Mouse (Mus musculus): ENCODE data around the gene Pctp. TPM values are rescaled to one million over a fixed set of nuclear protein-coding genes. Genes with fewer than 3 reads are reported as not detected.

The Pctp gene
- total and polyA plus RNA-seq, 3 experiments = 6.4 to 10.2 TPM; not detected in 1

GRCm38 (mm10) chr11:90050016-90050415 is 47.3 kb upstream of the Pctp start:
- Histone ChIP-seq H3K9me3 (replicated peaks; ENCODE audit: insufficient read depth, low read length) (no peaks in the 10 kb centered on the region), H3K79me2 (ENCODE audit: control insufficient read depth, insufficient read depth, low read length, poor library complexity) (no peaks in the 10 kb centered on the region), H3K27ac (ENCODE audit: control insufficient read depth, low read depth, low read length) (no peak overlapping the region), H3K9ac (ENCODE audit: control insufficient read depth, low read depth, low read length, poor library complexity, severe bottlenecking) (no peak overlapping the region), H3K36me3 (ENCODE audit: control insufficient read depth in 1 of 2, insufficient read depth in 2 of 2, low read length in 2 of 2) (no peaks in the 10 kb centered on the region), H3K4me3 (ENCODE audit: control insufficient read depth in 1 of 2, insufficient read depth in 1 of 2, low read depth in 2 of 2, low read length in 2 of 2) (no peak overlapping the region), H3K27me3 (ENCODE audit: control insufficient read depth in 1 of 2, insufficient read depth in 2 of 2, low read length in 2 of 2) (peaks cover 5 to 11% of the 10 kb centered on the region in 2 experiments), H3K4me1 (ENCODE audit: control insufficient read depth in 1 of 2, insufficient read depth in 2 of 2, low read length in 2 of 2) (no peaks in the 10 kb centered on the region)
- no peak for DNase-seq (ENCODE audit: low read depth, low spot score)
- TF ChIP-seq ELF1 (IDR thresholded peaks at IDR 0.05; ENCODE audit: low read depth, low read length) = no peak
- no peak for TF ChIP-seq MXI1 (IDR thresholded peaks at IDR 0.05; ENCODE audit: low read depth, low read length)
- TF ChIP-seq E2F4 (IDR thresholded peaks at IDR 0.05; ENCODE audit: borderline replicate concordance, low read depth, low read length) = no peak
- TF ChIP-seq UBTF (IDR thresholded peaks at IDR 0.05; ENCODE audit: borderline replicate concordance, insufficient read depth, low read depth, low read length) = no peak
- TF ChIP-seq GATA1 (IDR thresholded peaks at IDR 0.05; ENCODE audit: low read depth, low read length) = no peak
- TF ChIP-seq RAD21 (IDR thresholded peaks at IDR 0.05; ENCODE audit: low read depth, low read length) = no peak
- no peak for TF ChIP-seq MYC (IDR thresholded peaks at IDR 0.05; ENCODE audit: low read depth, low read length)
- TF ChIP-seq ETS1 (IDR thresholded peaks at IDR 0.05; ENCODE audit: low read depth, low read length) = no peak
- TF ChIP-seq KAT2A (conservative IDR thresholded peaks at IDR 0.05; ENCODE audit: low read depth, low read length) = no peak

- peaks cover 5 to 11% of the 10 kb centered on the region in 2 experiments for H3K27me3 ChIP-seq (ENCODE audit: control insufficient read depth in 1 of 2, insufficient read depth in 2 of 2, low read length in 2 of 2)
- no peak overlapping the region for H3K4me3 ChIP-seq (ENCODE audit: control insufficient read depth in 1 of 2, insufficient read depth in 1 of 2, low read depth in 2 of 2, low read length in 2 of 2)
- H3K9me3 ChIP-seq (replicated peaks; ENCODE audit: insufficient read depth, low read length) = no peaks in the 10 kb centered on the region
- no peaks in the 10 kb centered on the region for H3K79me2 ChIP-seq (ENCODE audit: control insufficient read depth, insufficient read depth, low read length, poor library complexity)
- no peak for DNase-seq (ENCODE audit: low read depth, low spot score)
- no peak overlapping the region for H3K9ac ChIP-seq (ENCODE audit: control insufficient read depth, low read depth, low read length, poor library complexity, severe bottlenecking)
- no peaks in the 10 kb centered on the region for H3K36me3 ChIP-seq (ENCODE audit: control insufficient read depth in 1 of 2, insufficient read depth in 2 of 2, low read length in 2 of 2)
- no peaks in the 10 kb centered on the region for H3K4me1 ChIP-seq (ENCODE audit: control insufficient read depth in 1 of 2, insufficient read depth in 2 of 2, low read length in 2 of 2)
- no peak overlapping the region for H3K27ac ChIP-seq (ENCODE audit: control insufficient read depth, low read depth, low read length)
- TF ChIP-seq USF2 (IDR thresholded peaks at IDR 0.05; ENCODE audit: borderline replicate concordance in 1 of 2, insufficient read depth in 1 of 2, low read depth in 1 of 2, low read length in 2 of 2) (no peak), ETS1 (IDR thresholded peaks at IDR 0.05; ENCODE audit: low read depth, low read length) (no peak), MAZ (IDR thresholded peaks at IDR 0.05; ENCODE audit: low read depth, low read length) (no peak), POLR2A (IDR thresholded peaks at IDR 0.05; ENCODE audit: control insufficient read depth in 1 of 2, insufficient read depth in 1 of 2, low read depth in 1 of 2, low read length in 2 of 2, poor library complexity in 1 of 2) (no peak), GATA1 (IDR thresholded peaks at IDR 0.05; ENCODE audit: low read depth, low read length) (no peak), POLR2AphosphoS2 (IDR thresholded peaks at IDR 0.05; ENCODE audit: low read length) (no peak), MAX (IDR thresholded peaks at IDR 0.05; ENCODE audit: low read length) (no peak), RAD21 (IDR thresholded peaks at IDR 0.05; ENCODE audit: low read depth, low read length) (no peak), HCFC1 (IDR thresholded peaks at IDR 0.05; ENCODE audit: low read depth, low read length) (no peak), EP300 (IDR thresholded peaks at IDR 0.05; ENCODE audit: low read depth in 1 of 2, low read length in 2 of 2) (no peak), SMC3 (IDR thresholded peaks at IDR 0.05; ENCODE audit: low read depth, low read length) (no peak), ZNF384 (IDR thresholded peaks at IDR 0.05; ENCODE audit: low read depth, low read length) (no peak), TAL1 (IDR thresholded peaks at IDR 0.05; ENCODE audit: low read length) (no peak), ZC3H11A (IDR thresholded peaks at IDR 0.05; ENCODE audit: low read depth, low read length) (no peak), TBP (IDR thresholded peaks at IDR 0.05; ENCODE audit: low read depth, low read length) (no peak), CTCF (IDR thresholded peaks at IDR 0.05 in 2 of 3, conservative IDR thresholded peaks at IDR 0.05 in 1 of 3; ENCODE audit: control insufficient read depth in 1 of 3, insufficient read depth in 1 of 3, low read depth in 2 of 3, low read length in 3 of 3, poor library complexity in 1 of 3, severe bottlenecking in 1 of 3) (no peak), RCOR1 (IDR thresholded peaks at IDR 0.05; ENCODE audit: low read depth, low read length) (no peak)
These were observed 44.6 kb upstream of the Pctp start for GRCm38 (mm10) chr11:90047271-90047670.
